ENCODE assay signal across 8 mouse cellular contexts in genomic region chr3:104863786-104864650, GRCm38 (mm10). TPM values are rescaled to one million over a fixed set of nuclear protein-coding genes. Genes with fewer than 3 reads are reported as not detected.
A peak's percentile ranks its signal among the peaks of the same experiment; 100 is the strongest.
DNase-seq lines count a peak whose midpoint lies in the region; ATAC-seq lines count a peak whose summit lies in the region.

St7l (plus strand) TSS chr3:104864005.
Capza1 (minus strand) TSS chr3:104864505.

- H3K79me2 ChIP-seq in macrophage (ENCODE audit: inconsistent target): peaks cover 86% of the 10 kb centered on the region

- DNase-seq in WW6 (ENCODE audit: low read depth, low spot score): peak; percentile 55
- peak; percentile 87 to 89 for DNase-seq in cerebellum, postnatal 36 days
- peak; percentile 84 to 91 for DNase-seq in frontal cortex, postnatal 36 days (ENCODE audit: low spot score in 2 of 2)
- DNase-seq in left cerebral cortex, adult 18-20 months (ENCODE audit: low spot score in 2 of 2): peak; percentile 86 to 91
- peak; percentile 94 to 95 for DNase-seq in right cerebral cortex, postnatal 10 days (ENCODE audit: low spot score in 2 of 2)
- DNase-seq in urinary bladder, postnatal 36 days (ENCODE audit: low spot score in 2 of 2): peak; percentile 85 to 91

- H3K27me3 ChIP-seq in hindbrain, embryonic 16.5 days (replicated peaks; ENCODE audit: control insufficient read depth, insufficient read depth, low read length): no peaks in the 10 kb centered on the region

- H3K4me1 ChIP-seq in hindbrain, embryonic 16.5 days (ENCODE audit: control insufficient read depth, insufficient read depth, low read depth, low read length): peaks cover 22% of the 10 kb centered on the region

- H3K9me3 ChIP-seq in hindbrain, embryonic 16.5 days (ENCODE audit: control insufficient read depth, low read length): no peaks in the 10 kb centered on the region

- no peaks in the 10 kb centered on the region for H3K36me3 ChIP-seq in hindbrain, embryonic 16.5 days (ENCODE audit: control insufficient read depth, insufficient read depth, low read length)
- no peaks in the 10 kb centered on the region for H3K36me3 ChIP-seq in macrophage (ENCODE audit: inconsistent target)

- peak within 1 kb of the TSS; percentile 97 for H3K27ac ChIP-seq in hindbrain, embryonic 16.5 days (ENCODE audit: low read depth, low read length)
- H3K27ac ChIP-seq in macrophage: peak within 1 kb of the TSS; percentile 99

- H3K4me2 ChIP-seq in hindbrain, embryonic 16.5 days (ENCODE audit: low read length): peak within 1 kb of the TSS; percentile 78

- peak within 1 kb of the TSS; percentile 91 for H3K4me3 ChIP-seq in hindbrain, embryonic 16.5 days (ENCODE audit: low read length)
- H3K4me3 ChIP-seq in macrophage (ENCODE audit: inconsistent target): peak within 1 kb of the TSS; percentile 96

- ATAC-seq in hindbrain, embryonic 16.5 days: peak; percentile 97

- peak within 1 kb of the TSS; percentile 93 for H3K9ac ChIP-seq in hindbrain, embryonic 16.5 days (ENCODE audit: low read depth, low read length)

- under 1% methylated on average over 42 of the region's 43 CpGs for WGBS in hindbrain, embryonic 16.5 days
- WGBS in macrophage (ENCODE audit: missing documents): under 1% methylated on average over 43 of the region's 43 CpGs

RNA-seq across cellular contexts. Expression of gene St7l, which starts in this region (rescaled TPM):
- 29.9 and 30.2 TPM in 2 replicates for polyA plus RNA-seq in hindbrain, embryonic 16.5 days (2015; fragmentation: Nextera tagmentation; extraction: Ambion mirVana)
- total RNA-seq in left cerebral cortex, adult 18-20 months (2021): 10 to 100 TPM; 32.7 to 36.4 TPM
- 100 to 1,000 TPM in 3 of 26 experiments, 10 to 100 TPM in 23; 26.3 to 114 (median 54.8) TPM for total RNA-seq in macrophage (2018; cell fraction: chromatin; rRNA removed)
- total RNA-seq in macrophage (2018; cell fraction: cytosol; rRNA removed): 10 to 100 TPM; 14.6 to 29.1 (median 22.6) TPM
- 10 to 100 TPM; 18.9 to 99.2 (median 43.1) TPM for total RNA-seq in macrophage (2018; cell fraction: nucleus; rRNA removed)
- 25.4 to 31.0 TPM (median 25.4 TPM) in 3 replicates for polyA plus RNA-seq in macrophage (2018)

RNA-seq across cellular contexts. Expression of gene Capza1, which starts in this region (rescaled TPM):
- polyA plus RNA-seq in hindbrain, embryonic 16.5 days (2015; fragmentation: Nextera tagmentation; extraction: Ambion mirVana): 141 and 155 TPM in 2 replicates
- total RNA-seq in left cerebral cortex, adult 18-20 months (2021): 10 to 100 TPM; 29.2 to 40.3 TPM
- total RNA-seq in macrophage (2018; cell fraction: chromatin; rRNA removed): 100 to 1,000 TPM in 23 of 26 experiments, 10 to 100 TPM in 3; 70.4 to 169 (median 125) TPM
- total RNA-seq in macrophage (2018; cell fraction: cytosol; rRNA removed): 100 to 1,000 TPM; 178 to 251 (median 206) TPM
- 100 to 1,000 TPM in 23 of 26 experiments, 10 to 100 TPM in 3; 95.2 to 190 (median 125) TPM for total RNA-seq in macrophage (2018; cell fraction: nucleus; rRNA removed)
- 164 to 243 TPM (median 189 TPM) in 3 replicates for polyA plus RNA-seq in macrophage (2018)

Comparison
In these comparisons a context has a peak if more than half of its experiments do, and no peak if none do; other contexts are left out.
1. Peak in every context shown above with its lines: DNase-seq, ATAC-seq, H3K4me3 ChIP-seq and H3K27ac ChIP-seq.